Mouse (Mus musculus) heart, embryonic 15.5 days (tissue): ENCODE measurements around the gene Ttc22. TPM values are rescaled to one million over a fixed set of nuclear protein-coding genes. Genes with fewer than 3 reads are reported as not detected.
A peak's percentile ranks its signal among the peaks of the same experiment; 100 is the strongest.

Source experiments
- ATAC-seq: fragments of 200-750 bp; cut with Nextera tagmentation; replicated peaks from 2 replicates; pipeline ENCODE4 v1.8.0; 2017; ENCODE audit warnings: low read depth, moderate TSS enrichment; ENCODE audit not compliant: insufficient number of reproducible peaks, insufficient read depth, low FRiP score
- H3K27ac ChIP-seq: fragments of 300-500 bp; sonication (generic); 2 replicates; pipeline ENCODE4 v1.5.1; 2015; ENCODE audit warnings: mild to moderate bottlenecking, inconsistent platforms
- H3K27me3 ChIP-seq: fragments of 300-500 bp; sonication (generic); 2 replicates; pipeline ENCODE4 v1.6.1; 2015; ENCODE audit warnings: inconsistent platforms
- H3K36me3 ChIP-seq: fragments of 300-500 bp; sonication (generic); 2 replicates; pipeline ENCODE4 v1.6.1; 2015; ENCODE audit warnings: mild to moderate bottlenecking, inconsistent platforms
- H3K4me1 ChIP-seq: fragments of 300-500 bp; sonication (generic); replicated peaks from 2 replicates; pipeline ENCODE4 v1.6.1; 2015; ENCODE audit warnings: inconsistent platforms
- H3K4me2 ChIP-seq: fragments of 300-500 bp; sonication (generic); 2 replicates; pipeline ENCODE4 v1.6.1; 2015; ENCODE audit warnings: inconsistent platforms, mild to moderate bottlenecking, moderate library complexity
- H3K4me3 ChIP-seq: fragments of 300-500 bp; sonication (generic); 2 replicates; pipeline ENCODE4 v1.5.1; 2015; ENCODE audit warnings: mild to moderate bottlenecking, inconsistent platforms
- H3K9ac ChIP-seq: fragments of 300-500 bp; sonication (generic); 2 replicates; pipeline ENCODE4 v1.6.1; 2015; ENCODE audit warnings: mild to moderate bottlenecking, inconsistent platforms
- H3K9me3 ChIP-seq: fragments of 300-500 bp; sonication (generic); replicated peaks from 2 replicates; pipeline ENCODE4 v1.6.1; 2016; ENCODE audit warnings: inconsistent platforms
- WGBS: fragments of 180-500 bp; shearing (Covaris S2); methylation state at CpG from one replicate; pipeline ENCODE4 v1.1.7; 2015; ENCODE audit warnings: mixed read lengths; 5-methylcytosine and 5-hydroxymethylcytosine counted together
- polyA plus RNA-seq: library from polyadenylated mRNA; unstranded; fragments of >200 nt; fragmentation: Nextera tagmentation; extraction: Ambion mirVana; gene quantifications from 2 replicates; pipeline ENCODE4 v1.2.1, GENCODE M21; 2015

Gene Ttc22
- polyA plus RNA-seq, 1 experiment from 2014 or later = 0.47 TPM

DNA sequence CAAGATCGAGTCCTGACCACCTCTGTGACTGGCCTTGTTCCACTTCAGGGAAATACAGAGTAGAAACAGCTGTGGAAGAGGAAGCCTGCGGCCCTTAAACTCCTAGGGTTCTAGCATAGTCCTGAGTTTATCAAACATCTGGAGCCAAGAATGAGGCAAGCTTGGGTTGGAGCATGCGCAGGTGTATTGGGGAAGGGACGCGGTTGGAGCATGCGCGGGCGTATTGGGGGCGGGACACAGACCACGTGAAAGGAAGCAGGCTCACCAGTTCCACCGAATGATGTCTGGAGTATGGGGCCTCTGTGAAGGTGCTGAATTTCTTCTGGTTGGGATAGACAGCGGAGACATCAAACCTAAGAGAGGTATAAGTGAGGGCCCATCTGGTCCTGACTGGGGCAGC is 6.6 kb upstream of the Ttc22 start:
- no peak for ATAC-seq
- Histone ChIP-seq H3K27me3 (peaks cover 34% of the 10 kb centered on the region), H3K4me1 (peaks cover 6% of the 10 kb centered on the region), H3K9me3 (no peaks in the 10 kb centered on the region), H3K36me3 (no peaks in the 10 kb centered on the region), H3K27ac (no peak overlapping the region), H3K9ac (no peak overlapping the region), H3K4me2 (no peak overlapping the region), H3K4me3 (no peak overlapping the region)
- 64% methylated on average over 12 of the region's 12 CpGs for WGBS

DNA sequence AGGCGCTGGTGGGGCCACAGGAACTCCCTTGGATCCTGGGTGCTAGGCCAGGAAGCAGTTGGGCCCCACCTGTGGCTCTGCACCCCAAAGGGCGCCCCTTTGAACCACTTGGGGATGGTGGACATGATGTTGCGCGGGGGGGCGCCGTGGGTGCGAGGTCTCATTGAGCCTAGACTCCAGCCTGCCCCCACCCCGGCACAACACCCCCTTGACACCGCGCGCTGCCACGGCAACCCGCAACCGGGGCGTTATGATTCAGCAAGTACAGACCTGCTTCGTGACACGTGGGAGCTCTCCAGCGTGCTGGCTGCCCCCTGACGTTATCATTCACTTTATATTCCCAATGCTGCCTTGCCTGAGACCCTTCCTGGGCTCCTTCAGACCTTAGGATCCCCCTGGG is 5.2 kb upstream of the Ttc22 start, which contains the start of gene Lexm:
Lexm (minus strand) TSS at position 186 of the 400 bp plus-strand sequence.
- Histone ChIP-seq H3K4me3 (0 out of 2 replicates have a peak within 1 kb of the TSS, but pooled peaks have one; percentile 6), H3K36me3 (no peaks in the 10 kb centered on the region), H3K4me2 (peak within 1 kb of the TSS; percentile 43), H3K27ac (no peak within 1 kb of the TSS), H3K27me3 (peaks cover 46% of the 10 kb centered on the region), H3K9me3 (no peaks in the 10 kb centered on the region), H3K4me1 (peaks cover 7% of the 10 kb centered on the region), H3K9ac (no peak within 1 kb of the TSS)
- ATAC-seq = no peak
- WGBS = under 1% methylated on average over 19 of the region's 19 CpGs

DNA sequence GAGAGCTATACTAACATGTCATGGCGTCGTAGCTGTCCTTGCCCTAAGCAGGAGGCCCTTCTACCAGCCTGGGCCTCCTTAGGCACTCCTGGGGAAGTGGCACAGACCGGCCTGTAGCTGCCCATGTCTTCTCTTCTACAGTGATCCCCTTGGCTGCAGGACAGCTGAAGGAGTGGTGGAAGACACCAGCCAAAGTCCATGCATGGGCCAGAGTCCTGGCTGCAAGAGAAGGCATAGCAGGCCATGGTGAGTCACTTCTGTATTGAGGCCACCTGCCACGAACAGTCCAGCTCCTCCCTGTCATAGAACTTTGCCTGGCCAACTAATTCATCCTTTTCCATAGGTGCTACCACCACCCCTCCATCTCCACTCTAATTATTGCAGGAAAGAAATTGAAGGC is 3.3 kb upstream of the Ttc22 start:
- no peaks in the 10 kb centered on the region for H3K9me3 ChIP-seq
- H3K4me2 ChIP-seq = no peak overlapping the region
- no peak overlapping the region for H3K27ac ChIP-seq
- 86% methylated on average over 4 of the region's 4 CpGs for WGBS
- H3K36me3 ChIP-seq = no peaks in the 10 kb centered on the region
- H3K27me3 ChIP-seq = peaks cover 64% of the 10 kb centered on the region
- H3K4me1 ChIP-seq = peaks cover 14% of the 10 kb centered on the region
- no peak for ATAC-seq
- no peak overlapping the region for H3K9ac ChIP-seq
- no peak overlapping the region for H3K4me3 ChIP-seq

DNA sequence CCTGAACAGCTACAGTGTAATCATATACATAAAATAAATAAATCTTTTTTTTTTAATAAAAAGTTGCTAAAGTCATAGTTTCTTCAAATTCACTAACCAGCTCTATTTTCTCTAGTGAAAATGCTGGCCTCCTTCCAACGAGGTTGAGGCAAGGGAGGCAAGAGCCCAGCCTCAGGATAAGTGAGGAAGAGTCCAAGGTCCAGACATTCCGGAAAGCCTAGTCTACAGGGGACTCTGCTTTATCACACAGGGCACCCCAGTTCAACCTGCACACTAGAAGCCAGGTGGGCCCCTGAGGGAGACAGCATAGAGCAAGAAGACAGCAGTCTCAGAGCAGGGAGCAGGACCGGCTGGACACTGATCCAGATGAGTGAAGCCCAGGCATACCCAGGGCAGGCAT is 804 bp upstream of the Ttc22 start:
- Histone ChIP-seq H3K9me3 (no peaks in the 10 kb centered on the region), H3K4me3 (no peak overlapping the region), H3K36me3 (no peaks in the 10 kb centered on the region), H3K4me2 (no peak overlapping the region), H3K9ac (no peak overlapping the region), H3K27me3 (peaks cover 71% of the 10 kb centered on the region), H3K27ac (no peak overlapping the region), H3K4me1 (peaks cover 14% of the 10 kb centered on the region)
- 63% methylated on average over 3 of the region's 3 CpGs for WGBS
- no peak for ATAC-seq

DNA sequence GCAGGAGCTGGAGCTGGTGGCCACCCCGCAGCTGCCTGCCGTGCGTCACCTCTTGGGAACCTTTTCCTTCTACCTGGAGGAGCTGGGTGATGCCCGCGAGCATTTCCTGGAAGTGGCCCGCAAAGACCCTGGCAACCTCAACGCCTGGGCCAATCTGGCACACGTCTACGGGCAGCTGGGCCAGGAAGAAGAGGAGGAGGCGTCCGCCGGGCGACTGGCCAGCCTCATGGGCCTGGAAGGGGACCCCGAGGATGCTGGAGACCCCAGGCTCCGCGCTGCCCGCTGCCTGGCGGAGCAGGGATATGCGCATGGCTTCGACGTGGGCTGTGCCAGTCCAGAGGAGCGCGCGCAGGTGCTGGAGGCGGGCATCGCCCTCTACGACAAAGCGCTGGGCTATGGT is 480 bp downstream of the Ttc22 start:
- H3K27me3 ChIP-seq = peaks cover 72% of the 10 kb centered on the region
- H3K4me3 ChIP-seq = peak overlapping the region; percentile 12; the same call in 1 of the 2 replicates
- H3K9me3 ChIP-seq = no peaks in the 10 kb centered on the region

DNA sequence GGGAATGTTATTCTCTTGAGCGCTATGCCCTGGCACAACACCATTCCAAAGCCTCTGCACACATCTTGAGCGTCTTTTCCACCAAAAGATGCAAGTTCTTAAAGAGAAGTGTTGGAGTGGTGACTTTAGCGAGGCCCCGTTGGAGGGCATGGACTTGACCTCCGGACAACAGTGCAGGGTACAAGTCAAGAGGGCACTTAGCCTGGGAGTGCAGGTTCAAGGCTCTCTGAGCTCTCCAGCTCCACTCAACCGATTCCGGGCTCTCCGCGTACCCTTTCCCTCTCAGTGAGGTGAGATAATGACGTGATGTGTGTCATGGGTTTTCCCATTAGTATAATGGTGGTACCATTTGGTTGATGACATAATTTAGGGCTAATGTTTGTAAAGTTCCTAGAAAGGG is 2.0 kb downstream of the Ttc22 start:
- Histone ChIP-seq H3K27me3 (peaks cover 75% of the 10 kb centered on the region), H3K4me1 (peaks cover 8% of the 10 kb centered on the region; the same call in 1 of the 2 replicates), H3K9ac (no peak overlapping the region), H3K4me3 (no peak overlapping the region), H3K9me3 (no peaks in the 10 kb centered on the region), H3K27ac (no peak overlapping the region), H3K4me2 (no peak overlapping the region), H3K36me3 (no peaks in the 10 kb centered on the region)
- ATAC-seq = no peak
- 85% methylated on average over 10 of the region's 10 CpGs for WGBS

More for the DNA sequence above, 480 bp downstream of the Ttc22 start:
- WGBS = 22% methylated on average over 28 of the region's 28 CpGs
- no peaks in the 10 kb centered on the region for H3K36me3 ChIP-seq
- H3K4me2 ChIP-seq = peak overlapping the region; percentile 25; the same call in 1 of the 2 replicates
- no peak for ATAC-seq
- H3K27ac ChIP-seq = no peak overlapping the region
- H3K4me1 ChIP-seq = peaks cover 8% of the 10 kb centered on the region; the same call in 1 of the 2 replicates
- no peak overlapping the region for H3K9ac ChIP-seq

DNA sequence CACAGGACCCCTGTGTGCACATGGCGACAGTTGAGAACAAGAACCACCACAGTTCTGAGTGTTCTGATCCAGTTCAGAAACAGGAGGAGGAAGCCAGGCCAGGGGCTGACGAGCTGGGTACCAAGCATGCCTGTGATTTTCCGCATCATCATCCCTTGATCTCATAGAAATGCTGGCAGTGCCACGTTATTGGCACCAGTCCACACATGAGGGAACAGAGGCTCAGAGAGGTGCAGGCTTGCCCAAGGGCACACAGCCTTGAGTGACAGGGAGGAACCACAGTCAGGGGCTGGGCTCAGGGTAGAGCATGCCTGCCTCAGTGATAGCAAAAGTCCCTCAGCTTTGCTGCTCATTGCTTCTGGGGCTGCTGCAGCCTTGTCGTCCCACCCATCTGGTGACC is 5.6 kb downstream of the Ttc22 start:
- WGBS = 67% methylated on average over 5 of the region's 5 CpGs

DNA sequence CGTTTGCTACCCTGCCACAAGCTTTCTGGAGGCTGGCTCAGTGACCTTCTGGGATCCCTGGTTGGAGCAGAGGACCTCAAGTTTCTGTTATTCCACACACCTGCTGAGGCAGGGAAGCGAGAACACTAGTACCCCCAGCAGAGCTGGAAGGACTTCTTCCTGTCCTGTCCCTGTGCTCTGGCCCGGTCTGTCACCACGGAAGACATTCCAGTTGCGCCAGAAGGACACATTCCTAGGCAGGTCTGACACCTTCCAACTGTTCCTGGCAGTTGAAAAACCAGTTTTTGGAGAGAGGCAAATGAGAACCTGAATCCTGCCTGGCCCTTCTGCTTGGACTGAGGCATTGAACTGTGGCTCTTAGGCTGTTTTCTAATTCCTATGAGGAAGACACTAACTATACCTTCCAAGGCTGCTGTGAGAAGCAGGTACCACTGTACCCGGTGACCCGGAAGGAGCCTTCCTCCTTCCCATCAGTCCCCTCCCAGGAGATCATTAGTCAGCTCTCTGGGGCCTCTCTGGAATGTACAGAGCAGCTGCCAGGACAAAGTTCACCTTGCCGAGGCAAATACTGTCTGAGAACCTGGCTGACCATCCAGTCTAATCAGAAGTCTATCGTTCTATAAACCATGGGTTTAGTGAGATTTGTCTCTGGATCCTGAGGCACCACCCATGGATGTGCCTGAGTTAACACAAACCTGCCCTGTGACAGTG is 6.6 kb downstream of the Ttc22 start:
- Histone ChIP-seq H3K4me3 (no peak overlapping the region), H3K4me1 (0 out of 2 replicates have a peak, but pooled peaks cover 10% of the 10 kb centered on the region), H3K9ac (no peak overlapping the region), H3K9me3 (no peaks in the 10 kb centered on the region), H3K27me3 (peaks cover 54% of the 10 kb centered on the region), H3K36me3 (no peaks in the 10 kb centered on the region), H3K4me2 (no peak overlapping the region), H3K27ac (no peak overlapping the region)
- ATAC-seq = no peak
- 33% methylated on average over 9 of the region's 9 CpGs for WGBS

More for the DNA sequence above, 5.6 kb downstream of the Ttc22 start:
- Histone ChIP-seq H3K27ac (no peak overlapping the region), H3K27me3 (peaks cover 64% of the 10 kb centered on the region), H3K9me3 (no peaks in the 10 kb centered on the region), H3K4me2 (no peak overlapping the region), H3K9ac (no peak overlapping the region), H3K4me1 (0 out of 2 replicates have a peak, but pooled peaks cover 4% of the 10 kb centered on the region), H3K4me3 (no peak overlapping the region), H3K36me3 (no peaks in the 10 kb centered on the region)
- no peak for ATAC-seq

DNA sequence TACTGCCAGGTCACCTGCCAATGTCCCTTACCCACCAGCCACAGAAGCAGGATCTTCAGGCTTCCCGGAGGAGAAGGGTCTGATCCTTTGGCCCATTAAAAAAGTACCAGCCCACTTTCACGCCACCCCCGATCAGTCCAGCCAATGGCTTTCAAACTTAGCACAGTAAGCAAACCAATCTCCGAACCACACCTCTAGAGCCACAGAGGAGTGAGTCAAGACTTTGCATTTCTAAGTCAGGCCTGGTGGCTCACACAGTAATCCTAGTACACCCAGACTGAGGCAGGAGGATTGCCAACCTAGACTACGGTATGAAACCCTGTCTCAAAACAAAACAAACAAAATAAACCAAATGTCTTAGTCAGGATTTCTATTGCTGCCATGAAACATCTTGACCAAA is 7.1 kb downstream of the Ttc22 start:
- no peak for ATAC-seq
- Histone ChIP-seq H3K9ac (no peak overlapping the region), H3K4me2 (no peak overlapping the region), H3K4me1 (0 out of 2 replicates have a peak, but pooled peaks cover 11% of the 10 kb centered on the region), H3K36me3 (no peaks in the 10 kb centered on the region), H3K27ac (no peak overlapping the region), H3K9me3 (no peaks in the 10 kb centered on the region), H3K27me3 (peaks cover 48% of the 10 kb centered on the region), H3K4me3 (no peak overlapping the region)
- WGBS = 62% methylated on average over 5 of the region's 5 CpGs

DNA sequence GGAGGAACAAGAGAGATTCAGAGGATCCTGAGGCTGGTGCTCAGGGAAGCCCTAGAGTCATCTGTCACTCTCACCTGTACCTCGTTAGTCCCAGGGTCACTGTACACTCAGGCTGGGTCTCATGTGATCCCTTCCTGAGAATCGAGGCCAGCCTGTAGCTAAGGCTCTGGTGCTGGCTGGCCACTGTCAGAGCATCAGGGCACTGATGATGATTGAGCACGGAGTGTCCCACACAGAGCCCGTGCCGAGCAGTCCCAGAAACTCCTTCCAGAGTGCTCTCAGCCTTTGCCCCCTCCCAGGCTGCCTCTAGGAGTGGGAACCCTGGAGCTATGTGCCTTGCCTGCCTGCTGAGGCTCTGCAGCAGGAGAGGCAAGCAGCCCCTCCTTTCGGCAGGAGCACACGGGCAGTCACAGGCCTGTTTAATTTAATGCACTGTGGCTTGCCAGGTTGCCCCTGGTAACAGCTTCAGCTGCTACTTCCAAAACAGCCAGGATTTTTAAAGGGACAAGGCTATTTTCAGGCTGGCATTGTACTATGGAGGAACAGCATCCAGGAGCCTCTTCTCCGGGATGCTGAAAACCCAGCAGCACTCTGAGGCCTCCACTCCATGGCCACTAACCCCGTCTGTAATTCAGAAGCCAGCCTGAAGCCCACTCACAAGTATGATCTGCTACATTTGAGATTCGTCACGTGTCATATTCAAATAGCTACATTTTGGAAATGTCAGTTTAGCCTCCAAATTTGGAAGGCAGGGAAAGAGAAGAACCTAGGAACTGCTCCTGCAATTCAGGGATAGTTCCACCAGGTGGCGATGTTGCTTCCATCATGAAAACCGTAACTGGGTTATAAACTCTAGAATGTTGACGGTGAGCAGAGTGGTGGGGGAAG is 8.3 kb downstream of the Ttc22 start:
- no peak overlapping the region for H3K27ac ChIP-seq
- peaks cover 36% of the 10 kb centered on the region for H3K27me3 ChIP-seq
- H3K9me3 ChIP-seq = no peaks in the 10 kb centered on the region
- H3K4me3 ChIP-seq = no peak overlapping the region
- H3K9ac ChIP-seq = no peak overlapping the region
- no peaks in the 10 kb centered on the region for H3K36me3 ChIP-seq
- H3K4me2 ChIP-seq = no peak overlapping the region
- WGBS = 31% methylated on average over 14 of the region's 14 CpGs
- 0 out of 2 replicates have a peak, but pooled peaks cover 11% of the 10 kb centered on the region for H3K4me1 ChIP-seq
- ATAC-seq = no peak; the same call in 1 of the 2 replicates

DNA sequence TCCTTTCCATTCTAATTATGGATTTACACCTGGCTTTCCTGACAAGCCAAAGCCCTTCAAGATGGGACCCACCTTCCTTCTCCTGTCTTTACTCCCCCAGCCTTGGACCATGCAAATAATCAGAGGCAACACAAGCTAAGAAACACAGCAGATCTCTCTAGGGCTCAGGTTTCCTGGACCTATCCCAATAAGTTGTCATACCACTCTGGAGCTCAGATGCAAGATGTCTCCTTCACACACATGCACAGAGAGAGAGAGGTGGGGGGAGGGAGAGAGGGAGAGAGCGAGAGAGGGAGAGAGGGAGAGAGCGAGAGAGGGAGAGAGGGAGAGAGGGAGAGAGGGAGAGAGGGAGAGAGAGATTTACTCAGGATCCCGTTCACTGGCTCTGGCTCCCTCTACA is 10.1 kb downstream of the Ttc22 start:
- H3K27me3 ChIP-seq = peaks cover 31% of the 10 kb centered on the region

More for the DNA sequence above, 10.1 kb downstream of the Ttc22 start:
- Histone ChIP-seq H3K9ac (no peak overlapping the region), H3K4me2 (no peak overlapping the region), H3K4me1 (0 out of 2 replicates have a peak, but pooled peaks cover 11% of the 10 kb centered on the region), H3K4me3 (no peak overlapping the region), H3K9me3 (no peaks in the 10 kb centered on the region), H3K27ac (no peak overlapping the region), H3K36me3 (no peaks in the 10 kb centered on the region)
- 40% methylated on average over 2 of the region's 3 CpGs for WGBS
- ATAC-seq = no peak
